13 mouse cellular contexts compared by ENCODE assay signal in genomic region chr4:43960207-43960606, GRCm38 (mm10). TPM values are rescaled to one million over a fixed set of nuclear protein-coding genes. Genes with fewer than 3 reads are reported as not detected.
DNase-seq lines count a peak whose midpoint lies in the region; ATAC-seq lines count a peak whose summit lies in the region.
"Had no signal": no experiment of that assay in that cellular context is flagged by ENCODE, and none has a peak within 500 bp of the region (broad histone marks: within the 10 kb centered on the region; RNA-seq: fewer than 3 reads in every experiment).

No protein-coding gene starts in this region.

- peaks cover 40% of the 10 kb centered on the region for H3K4me1 ChIP-seq in heart, embryonic 12.5 days (replicated peaks)

- WGBS in heart, embryonic 12.5 days = 56% methylated on average over 6 of the region's 6 CpGs

- no peak overlapping the region for H3K9ac ChIP-seq in heart, embryonic 12.5 days
- H3K9ac ChIP-seq: midbrain, embryonic 12.5 days had no signal

- H3K27me3 ChIP-seq in heart, embryonic 12.5 days (replicated peaks) = no peaks in the 10 kb centered on the region

- no peak overlapping the region for H3K4me3 ChIP-seq in heart, embryonic 12.5 days
- H3K4me3 ChIP-seq: heart, adult 2 months; midbrain, embryonic 12.5 days had no signal

- no peak overlapping the region for H3K27ac ChIP-seq in heart, embryonic 12.5 days (ENCODE audit: poor library complexity, severe bottlenecking)
- H3K27ac ChIP-seq: heart, adult 2 months; midbrain, embryonic 12.5 days had no signal

- no peaks in the 10 kb centered on the region for H3K36me3 ChIP-seq in heart, embryonic 12.5 days
- H3K36me3 ChIP-seq: midbrain, embryonic 12.5 days had no signal

- no peaks in the 10 kb centered on the region for H3K9me3 ChIP-seq in heart, embryonic 12.5 days (replicated peaks)
- H3K9me3 ChIP-seq: midbrain, embryonic 12.5 days had no signal

- ATAC-seq in heart, embryonic 12.5 days (ENCODE audit: insufficient number of reproducible peaks, low FRiP score) = no peak
- ATAC-seq in CD4-positive, CD25-positive, alpha-beta regulatory T cell, adult 4 months = peak; percentile 48
- peak; percentile 4; the same call in 1 of the 2 replicates for ATAC-seq in megakaryocyte progenitor cell, adult 5-6 weeks (replicated peaks; ENCODE audit: poor library complexity)

- DNase-seq in heart, adult 9 months (ENCODE audit: low spot score in 2 of 2) = no peak
- DNase-seq in induced T-regulatory cell, adult 2 months (ENCODE audit: low read depth) = peak; percentile 77
- DNase-seq in thymus, postnatal 4 days = no peak
- DNase-seq in cerebellum, postnatal 36 days = no peak
- DNase-seq in kidney, postnatal 10 days = no peak
- DNase-seq: cerebellum, postnatal 10 days; heart, adult 2 months had no signal

- H3K4me2 ChIP-seq in heart, embryonic 12.5 days = peak overlapping the region; percentile 47
- H3K4me2 ChIP-seq: midbrain, embryonic 12.5 days had no signal

RNA-seq across cellular contexts. Expression of gene Glipr2, which starts 3.0 kb away (rescaled TPM):
- polyA plus RNA-seq in heart, embryonic 12.5 days (2016; fragmentation: Nextera tagmentation; extraction: Ambion mirVana) = 95.7 and 97.5 TPM in 2 replicates
- polyA plus RNA-seq in CD4-positive, CD25-positive, alpha-beta regulatory T cell, adult 4 months (2017; shearing (Covaris generic)) = 100 to 1,000 TPM; 165 to 194 TPM
- total RNA-seq in megakaryocyte progenitor cell, adult 5-6 weeks (2015) = 12.6 and 14.7 TPM in 2 replicates
- 18.0 and 19.4 TPM in 2 replicates for total RNA-seq in megakaryocyte progenitor cell, adult 5-6 weeks (2017)

RNA-seq across cellular contexts. Expression of gene Ccin, which starts 23.1 kb away (rescaled TPM):
- polyA plus RNA-seq in heart, embryonic 12.5 days (2016; fragmentation: Nextera tagmentation; extraction: Ambion mirVana) = 0.09 TPM in 1 of 2 replicates, not detected in the other
- polyA plus RNA-seq in CD4-positive, CD25-positive, alpha-beta regulatory T cell, adult 4 months (2017; shearing (Covaris generic)) = not detected
- total RNA-seq in megakaryocyte progenitor cell, adult 5-6 weeks (2015) = not detected in 2 replicates
- total RNA-seq in megakaryocyte progenitor cell, adult 5-6 weeks (2017) = not detected in 2 replicates
- total RNA-seq: heart, adult 2 months; left cerebral cortex, postnatal 25 days had no signal
- polyA plus RNA-seq: large intestine, adult 2 months; midbrain, embryonic 12.5 days had no signal

RNA-seq across cellular contexts. Expression of gene Clta, which starts 44.0 kb away (rescaled TPM):
- polyA plus RNA-seq in heart, embryonic 12.5 days (2016; fragmentation: Nextera tagmentation; extraction: Ambion mirVana) = 153 and 163 TPM in 2 replicates
- 10 to 100 TPM; 66.1 to 83.6 TPM for polyA plus RNA-seq in CD4-positive, CD25-positive, alpha-beta regulatory T cell, adult 4 months (2017; shearing (Covaris generic))
- 302 and 347 TPM in 2 replicates for total RNA-seq in megakaryocyte progenitor cell, adult 5-6 weeks (2015)
- 439 and 441 TPM in 2 replicates for total RNA-seq in megakaryocyte progenitor cell, adult 5-6 weeks (2017)
